28 mouse cellular contexts compared by ENCODE assay signal in the genomic region with DNA sequence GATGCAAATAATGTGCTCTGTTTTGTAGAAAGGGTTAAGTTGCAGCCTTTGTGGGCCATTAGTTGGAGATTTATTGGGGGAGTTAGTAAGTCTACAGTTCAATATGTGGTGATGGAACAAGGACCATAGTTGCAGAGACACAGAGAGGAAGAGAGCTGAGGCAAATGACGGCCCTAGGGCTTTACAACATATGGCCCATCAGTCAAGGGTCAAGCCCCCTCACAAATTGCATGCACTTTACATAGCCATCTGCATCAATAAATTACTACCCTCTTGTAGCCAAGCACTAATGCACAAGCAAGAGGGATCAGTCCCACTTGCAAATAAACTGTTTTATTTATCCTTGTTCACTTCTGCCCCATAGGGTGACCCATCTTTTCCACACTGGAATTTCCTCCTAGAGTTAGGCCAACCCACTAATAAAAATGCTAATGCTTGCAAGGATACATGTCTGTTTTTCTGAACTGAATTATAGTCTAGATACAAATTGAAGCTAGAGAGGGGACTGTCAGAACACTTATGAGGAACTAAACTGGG.
DNase-seq lines count a peak whose midpoint lies in the region; ATAC-seq lines count a peak whose summit lies in the region.
"Had no signal": no experiment of that assay in that cellular context is flagged by ENCODE, and none has a peak within 500 bp of the region (broad histone marks: within the 10 kb centered on the region; RNA-seq: fewer than 3 reads in every experiment).

No protein-coding gene starts in this region.

- H3K4me2 ChIP-seq in kidney, embryonic 15.5 days, result no peak overlapping the region
- no peak overlapping the region for H3K4me2 ChIP-seq in neural tube, embryonic 15.5 days
- no peak overlapping the region for H3K4me2 ChIP-seq in midbrain, embryonic 15.5 days
- H3K4me2 ChIP-seq: embryonic facial prominence, embryonic 15.5 days; heart, embryonic 12.5 days; hindbrain, embryonic 13.5 days had no signal

- ATAC-seq in kidney, embryonic 15.5 days (replicated peaks; ENCODE audit: low FRiP score), result peak; percentile 60; the same call in 1 of the 2 replicates
- ATAC-seq in neural tube, embryonic 15.5 days (ENCODE audit: low FRiP score), result no peak
- ATAC-seq in midbrain, embryonic 15.5 days (replicated peaks), result no peak
- ATAC-seq: forebrain, embryonic 14.5 days; Patski had no signal

- no peaks in the 10 kb centered on the region for H3K9me3 ChIP-seq in kidney, embryonic 15.5 days (replicated peaks)
- no peaks in the 10 kb centered on the region for H3K9me3 ChIP-seq in neural tube, embryonic 15.5 days (replicated peaks)
- H3K9me3 ChIP-seq in embryonic facial prominence, embryonic 10.5 days, result no peaks in the 10 kb centered on the region
- no peaks in the 10 kb centered on the region for H3K9me3 ChIP-seq in midbrain, embryonic 15.5 days
- H3K9me3 ChIP-seq: embryonic facial prominence, embryonic 15.5 days; heart, embryonic 12.5 days; hindbrain, embryonic 13.5 days; midbrain, embryonic 10.5 days had no signal

- no peak overlapping the region for H3K4me3 ChIP-seq in kidney, embryonic 15.5 days (replicated peaks)
- H3K4me3 ChIP-seq in neural tube, embryonic 15.5 days (replicated peaks), result no peak overlapping the region
- H3K4me3 ChIP-seq in embryonic facial prominence, embryonic 10.5 days, result no peak overlapping the region
- no peak overlapping the region for H3K4me3 ChIP-seq in midbrain, embryonic 15.5 days
- H3K4me3 ChIP-seq: embryonic facial prominence, embryonic 15.5 days; heart, embryonic 12.5 days; hindbrain, embryonic 13.5 days; midbrain, embryonic 10.5 days had no signal

- DNase-seq in kidney, postnatal 14 days, result no peak
- DNase-seq in neural tube, embryonic 10.5 days (ENCODE audit: extremely low spot score, low spot score), result peak; percentile 23
- peak; percentile 46 for DNase-seq in embryonic facial prominence, embryonic 10.5 days (ENCODE audit: low spot score)
- DNase-seq in yolk sac, embryonic 10.5 days (ENCODE audit: low spot score), result peak; percentile 7
- DNase-seq: adrenal gland, postnatal 36 days; B cell, adult 2 months; cerebellum, adult 11 months; cerebellum, adult 9-11 months; gastrocnemius, postnatal 25 days; heart, adult 18-20 months; heart, postnatal 10 days; left cerebral cortex, postnatal 4 days; lung, postnatal 4 days; right cerebral cortex, adult 18-20 months; thymus, adult 2 months; thymus, postnatal 4 days had no signal

- WGBS in kidney, embryonic 15.5 days, result 22% methylated on average over 1 of the region's 1 CpGs
- 12% methylated on average over 1 of the region's 1 CpGs for WGBS in neural tube, embryonic 15.5 days
- WGBS in embryonic facial prominence, embryonic 10.5 days, result 52% methylated on average over 1 of the region's 1 CpGs
- WGBS in midbrain, embryonic 15.5 days, result 70% methylated on average over 1 of the region's 1 CpGs

- no peak overlapping the region for H3K27ac ChIP-seq in kidney, embryonic 15.5 days
- no peak overlapping the region for H3K27ac ChIP-seq in neural tube, embryonic 15.5 days (replicated peaks)
- no peak overlapping the region for H3K27ac ChIP-seq in embryonic facial prominence, embryonic 10.5 days (replicated peaks)
- no peak overlapping the region for H3K27ac ChIP-seq in midbrain, embryonic 15.5 days
- H3K27ac ChIP-seq: embryonic facial prominence, embryonic 15.5 days; hindbrain, embryonic 13.5 days; midbrain, embryonic 10.5 days; stomach, postnatal 0 days had no signal

- H3K36me3 ChIP-seq in kidney, embryonic 15.5 days, result no peaks in the 10 kb centered on the region
- no peaks in the 10 kb centered on the region for H3K36me3 ChIP-seq in neural tube, embryonic 15.5 days
- no peaks in the 10 kb centered on the region for H3K36me3 ChIP-seq in embryonic facial prominence, embryonic 10.5 days (replicated peaks)
- H3K36me3 ChIP-seq in midbrain, embryonic 15.5 days (replicated peaks), result no peaks in the 10 kb centered on the region
- H3K36me3 ChIP-seq: embryonic facial prominence, embryonic 15.5 days; G1E; heart, embryonic 12.5 days; hindbrain, embryonic 13.5 days; midbrain, embryonic 10.5 days had no signal

- H3K4me1 ChIP-seq in kidney, embryonic 15.5 days, result no peaks in the 10 kb centered on the region
- H3K4me1 ChIP-seq in neural tube, embryonic 15.5 days, result no peaks in the 10 kb centered on the region
- no peaks in the 10 kb centered on the region for H3K4me1 ChIP-seq in embryonic facial prominence, embryonic 10.5 days
- no peaks in the 10 kb centered on the region for H3K4me1 ChIP-seq in midbrain, embryonic 15.5 days
- H3K4me1 ChIP-seq: embryonic facial prominence, embryonic 15.5 days; heart, embryonic 12.5 days; midbrain, embryonic 10.5 days had no signal

- no peak overlapping the region for H3K9ac ChIP-seq in kidney, embryonic 15.5 days
- H3K9ac ChIP-seq in neural tube, embryonic 15.5 days (replicated peaks), result no peak overlapping the region
- H3K9ac ChIP-seq in midbrain, embryonic 15.5 days, result no peak overlapping the region
- H3K9ac ChIP-seq: embryonic facial prominence, embryonic 15.5 days; heart, embryonic 12.5 days; hindbrain, embryonic 13.5 days had no signal

- H3K27me3 ChIP-seq in kidney, embryonic 15.5 days, result no peaks in the 10 kb centered on the region
- H3K27me3 ChIP-seq in neural tube, embryonic 15.5 days (replicated peaks), result no peaks in the 10 kb centered on the region
- H3K27me3 ChIP-seq in embryonic facial prominence, embryonic 10.5 days (replicated peaks; ENCODE audit: low read depth, poor library complexity, severe bottlenecking), result no peaks in the 10 kb centered on the region
- no peaks in the 10 kb centered on the region for H3K27me3 ChIP-seq in midbrain, embryonic 15.5 days (replicated peaks)
- H3K27me3 ChIP-seq: CH12.LX; embryonic facial prominence, embryonic 15.5 days; heart, embryonic 12.5 days; hindbrain, embryonic 13.5 days had no signal
